Mouse (Mus musculus): ENCODE measurements around the gene Cog2.
A peak's percentile ranks its signal among the peaks of the same experiment; 100 is the strongest.

Gene Cog2

GRCm38 (mm10) chr8:124520249-124521080, at the start of gene Cog2:
Gene Cog2 (plus strand): TSS chr8:124520767.
- DNase-seq (ENCODE audit: low read depth) = peak; percentile 88

DNA sequence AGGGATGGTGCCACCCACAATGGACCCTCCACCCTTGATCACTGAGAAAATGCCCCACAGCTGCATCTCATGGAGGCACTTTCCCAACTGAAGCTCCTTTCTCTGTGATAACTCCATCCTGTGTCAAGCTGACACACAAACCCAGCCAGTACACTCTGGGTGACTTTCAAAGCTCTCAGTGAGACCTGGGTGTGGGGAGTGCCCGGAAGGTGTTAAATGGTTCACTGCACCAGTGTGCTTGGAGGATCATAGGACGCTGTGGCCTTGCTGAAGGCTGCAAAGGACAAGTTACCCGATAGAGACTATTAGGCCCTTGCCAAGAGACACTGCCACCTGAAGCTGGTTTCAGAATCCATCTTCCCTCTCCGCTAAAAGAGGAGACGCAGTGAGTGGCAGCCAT, 44.9 kb upstream of the Cog2 start:
- no peak for DNase-seq (ENCODE audit: low read depth)

- no peak for DNase-seq (ENCODE audit: low read depth)
Observed at GRCm38 (mm10) chr8:124476701-124477100, 43.9 kb upstream of the Cog2 start.

DNA sequence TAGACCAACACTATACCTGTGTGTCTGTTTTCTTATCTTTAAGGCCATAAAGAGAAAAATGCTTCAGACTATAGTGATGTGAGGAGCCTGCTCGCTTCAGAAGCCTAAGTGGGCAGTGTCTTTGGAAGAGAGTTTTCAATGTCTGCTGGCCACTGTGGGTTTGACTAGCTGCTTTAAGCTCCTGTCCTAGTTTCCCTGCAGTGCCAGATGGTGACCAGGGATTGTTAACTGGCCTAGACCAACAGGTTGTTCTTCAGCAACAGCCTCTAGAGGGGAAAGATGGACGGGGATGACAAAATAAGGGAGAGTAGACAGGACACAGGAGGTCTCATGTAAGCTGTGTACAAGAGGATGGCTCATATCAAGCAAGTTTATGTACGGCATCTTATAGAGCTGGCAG, 41.3 kb upstream of the Cog2 start:
- DNase-seq (ENCODE audit: low read depth) = no peak

GRCm38 (mm10) chr8:124480321-124480720, 40.2 kb upstream of the Cog2 start:
- no peak for DNase-seq (ENCODE audit: low read depth)

- no peak for DNase-seq (ENCODE audit: low read depth)
Observed at GRCm38 (mm10) chr8:124482790-124483189, 37.8 kb upstream of the Cog2 start.

DNA sequence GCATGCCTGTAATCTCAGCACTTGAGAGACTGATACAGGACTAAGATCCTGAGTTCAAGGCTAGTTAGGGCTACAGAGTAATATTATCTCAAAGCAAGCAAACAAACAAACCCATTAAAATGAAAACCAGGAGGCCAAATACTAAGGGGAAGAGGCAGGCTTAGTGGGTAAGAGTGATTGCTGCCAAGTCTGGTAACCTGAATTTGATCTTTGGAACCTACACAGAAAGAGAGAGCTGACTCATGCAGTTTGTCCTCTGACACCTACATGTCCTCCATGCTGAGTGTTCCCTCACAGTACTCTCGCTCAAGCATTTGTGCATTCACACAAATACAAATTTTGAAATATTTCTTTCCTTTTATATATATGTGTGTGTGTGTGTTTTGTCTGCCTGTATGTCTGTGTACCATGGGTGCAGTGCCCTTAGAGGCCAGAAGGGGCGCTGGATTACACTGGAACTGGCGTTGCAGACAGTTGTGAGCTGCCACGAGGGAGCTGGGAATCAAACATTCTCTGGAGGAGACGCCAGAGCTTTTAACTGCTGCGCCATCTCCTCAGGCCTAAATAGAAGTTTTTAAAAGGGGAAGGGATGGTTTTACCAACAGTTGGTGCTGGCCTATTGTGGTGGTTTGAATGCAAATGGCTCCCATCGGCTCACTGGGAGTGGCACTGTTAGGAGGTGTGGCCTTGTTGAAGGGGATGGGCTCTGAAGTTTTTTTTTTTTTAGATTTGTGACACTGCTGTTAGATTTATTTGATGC, 37.0 kb upstream of the Cog2 start:
- no peak for DNase-seq (ENCODE audit: low read depth)

GRCm38 (mm10) chr8:124489311-124489710, 31.3 kb upstream of the Cog2 start:
- DNase-seq (ENCODE audit: low read depth) = no peak

DNA sequence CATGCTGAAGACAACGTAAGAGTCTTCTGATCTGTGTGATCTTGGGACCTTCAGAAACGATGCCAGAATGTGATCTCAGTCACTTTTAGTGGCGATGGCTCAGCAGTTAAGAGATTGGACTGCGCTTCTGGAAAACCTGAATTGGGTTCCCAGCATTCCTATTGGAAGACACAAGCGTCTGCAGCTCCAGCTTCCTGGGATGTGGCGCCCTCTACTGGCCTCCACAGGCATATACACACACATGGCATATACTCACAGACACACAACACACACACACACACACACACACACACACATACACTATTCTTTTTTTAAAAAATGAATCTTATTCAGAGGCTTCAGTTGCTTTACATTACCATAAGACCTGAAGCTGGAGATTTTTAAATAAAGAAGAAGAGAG, 30.8 kb upstream of the Cog2 start:
- no peak for DNase-seq (ENCODE audit: low read depth)

- no peak for DNase-seq (ENCODE audit: low read depth)
Observed at GRCm38 (mm10) chr8:124494397-124494796, 26.2 kb upstream of the Cog2 start.

DNA sequence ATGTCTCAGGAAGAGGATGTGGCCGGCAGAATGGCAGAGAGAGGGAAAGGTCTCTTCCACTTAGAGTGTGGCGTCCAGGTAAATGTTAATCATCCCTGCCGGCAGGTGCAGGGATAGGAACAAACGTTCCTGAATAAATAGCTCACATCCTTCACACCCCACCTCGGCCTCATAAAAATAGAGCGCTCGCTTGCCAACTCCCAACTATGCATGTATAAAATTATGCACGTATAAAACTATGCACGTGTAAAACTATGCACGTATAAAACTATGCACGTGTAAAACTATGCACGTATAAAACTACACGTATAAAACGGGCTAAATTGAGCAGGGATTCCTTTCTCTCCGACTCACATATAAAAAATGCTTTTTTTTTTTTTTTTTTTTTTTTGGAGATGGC, 25.6 kb upstream of the Cog2 start:
- DNase-seq (ENCODE audit: low read depth) = no peak

DNA sequence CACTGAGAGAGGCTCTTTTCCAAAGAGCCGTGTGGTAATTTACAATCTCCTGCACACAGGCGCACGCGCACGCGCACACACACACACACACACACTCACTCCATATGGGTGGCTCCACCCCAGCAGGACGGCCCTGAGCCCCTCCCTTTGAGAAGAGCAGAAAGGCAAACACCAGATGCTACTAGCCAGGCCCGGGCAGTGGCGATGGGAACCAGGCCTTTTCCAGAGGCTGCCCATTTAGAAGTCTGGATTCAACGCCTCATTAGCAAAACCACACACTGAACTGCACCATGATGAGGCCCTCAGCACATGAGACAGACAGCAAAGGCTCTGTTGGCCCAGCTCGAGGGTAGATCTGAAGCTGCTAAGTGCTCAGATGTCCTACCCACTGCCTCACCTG, 24.9 kb upstream of the Cog2 start:
- DNase-seq (ENCODE audit: low read depth) = no peak

GRCm38 (mm10) chr8:124496266-124496665, 24.3 kb upstream of the Cog2 start:
- no peak for DNase-seq (ENCODE audit: low read depth)

- no peak for DNase-seq (ENCODE audit: low read depth)
Observed at GRCm38 (mm10) chr8:124496871-124497270, 23.7 kb upstream of the Cog2 start.

GRCm38 (mm10) chr8:124498398-124498797, 22.2 kb upstream of the Cog2 start:
- no peak for DNase-seq (ENCODE audit: low read depth)

- no peak for DNase-seq (ENCODE audit: low read depth)
Observed at GRCm38 (mm10) chr8:124499236-124499937, 21.2 kb upstream of the Cog2 start.

DNA sequence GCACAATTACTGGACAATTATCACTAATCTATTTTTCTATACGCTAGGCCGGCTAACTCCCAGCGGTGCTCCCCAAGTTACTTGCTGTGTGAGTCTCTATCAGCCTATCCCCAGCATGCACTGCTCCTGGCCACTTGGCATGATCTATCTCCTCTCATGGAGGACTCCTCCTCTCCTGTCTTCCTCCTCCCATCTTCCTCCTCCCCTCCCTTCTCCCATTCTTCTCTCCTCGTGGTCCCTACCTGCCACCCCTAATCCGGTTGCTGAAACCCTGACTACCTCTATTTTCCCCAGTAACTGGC, 20.7 kb upstream of the Cog2 start:
- DNase-seq (ENCODE audit: low read depth) = no peak

GRCm38 (mm10) chr8:124505626-124506025, 14.9 kb upstream of the Cog2 start:
- DNase-seq (ENCODE audit: low read depth) = no peak

GRCm38 (mm10) chr8:124507572-124508320, 12.8 kb upstream of the Cog2 start:
- no peak for DNase-seq (ENCODE audit: low read depth)

DNA sequence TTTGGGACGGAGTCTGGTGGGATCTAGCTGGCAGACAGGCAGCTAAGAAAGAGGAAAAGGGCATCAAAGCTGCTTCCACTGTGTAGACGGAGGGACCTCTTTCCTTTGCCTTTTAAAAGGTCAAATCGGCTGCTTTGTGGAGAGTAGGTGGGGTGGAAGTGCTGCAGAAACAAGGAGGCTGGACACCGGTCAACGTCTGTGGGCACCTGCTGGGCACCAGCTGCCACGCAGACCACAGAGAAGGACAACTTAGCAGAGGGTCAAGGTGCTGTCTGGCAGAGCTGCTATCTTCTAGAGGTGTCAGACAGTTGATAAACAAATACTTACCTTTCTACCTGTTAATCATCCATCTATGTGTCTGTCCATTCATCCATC, 12.3 kb upstream of the Cog2 start:
- no peak for DNase-seq (ENCODE audit: low read depth)

DNA sequence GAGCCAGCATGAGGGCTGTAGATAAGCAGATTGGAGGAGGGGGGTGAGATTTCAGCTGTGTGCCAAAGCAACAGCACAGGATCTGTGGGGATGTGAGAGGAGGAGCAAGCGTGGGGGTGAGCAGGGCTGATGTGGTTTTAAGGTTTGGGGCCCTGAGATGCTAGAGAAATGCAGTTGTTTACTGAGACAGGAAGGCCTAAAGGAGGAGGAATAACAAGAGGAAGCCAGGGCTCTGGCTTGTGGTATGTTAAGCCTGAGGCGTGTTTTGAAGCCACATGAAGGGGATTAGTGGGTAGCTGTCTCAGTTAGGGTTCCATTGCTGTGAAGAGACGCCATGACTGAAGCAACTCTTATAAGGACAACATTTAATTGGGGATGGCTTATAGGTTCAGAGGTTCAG, 11.4 kb upstream of the Cog2 start:
- DNase-seq (ENCODE audit: low read depth) = no peak

DNA sequence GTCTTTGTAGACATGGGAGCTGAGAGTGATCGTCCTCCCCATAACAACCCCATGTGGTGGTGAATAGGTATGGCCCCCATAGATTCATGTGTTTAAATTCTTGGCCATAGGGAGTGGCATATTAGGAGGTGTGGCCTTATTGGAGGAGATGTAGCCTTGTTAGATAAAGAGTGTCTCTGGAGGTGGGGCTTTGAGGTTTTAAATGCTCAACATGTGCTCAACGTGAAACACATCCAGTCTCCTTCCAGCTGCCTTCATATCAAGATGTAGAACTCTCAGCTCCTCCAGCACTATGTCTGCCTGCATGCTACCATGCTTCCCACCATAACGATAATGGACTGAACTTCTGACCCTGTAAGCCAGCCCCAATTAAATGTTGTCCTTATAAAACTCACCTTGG, 4.5 kb upstream of the Cog2 start:
- DNase-seq (ENCODE audit: low read depth) = no peak
